Mouse (Mus musculus) G1E-ER4 (cell line): ENCODE data around the gene Fam192a. TPM values are rescaled to one million over a fixed set of nuclear protein-coding genes. Genes with fewer than 3 reads are reported as not detected.

ENCODE experiments used
- GATA1 ChIP-seq: IDR thresholded peaks from one replicate; pipeline ENCODE4 v1.8.0; 2012; ENCODE audit warnings: low read length, inconsistent platforms
- polyA plus RNA-seq: library from polyadenylated mRNA; stranded (reverse); fragments of >175 nt; gene quantifications from 2 replicates; pipeline ENCODE4 v1.2.3, GENCODE M21; 2012

The Fam192a gene
- polyA plus RNA-seq, 1 experiment, result 163 TPM

DNA sequence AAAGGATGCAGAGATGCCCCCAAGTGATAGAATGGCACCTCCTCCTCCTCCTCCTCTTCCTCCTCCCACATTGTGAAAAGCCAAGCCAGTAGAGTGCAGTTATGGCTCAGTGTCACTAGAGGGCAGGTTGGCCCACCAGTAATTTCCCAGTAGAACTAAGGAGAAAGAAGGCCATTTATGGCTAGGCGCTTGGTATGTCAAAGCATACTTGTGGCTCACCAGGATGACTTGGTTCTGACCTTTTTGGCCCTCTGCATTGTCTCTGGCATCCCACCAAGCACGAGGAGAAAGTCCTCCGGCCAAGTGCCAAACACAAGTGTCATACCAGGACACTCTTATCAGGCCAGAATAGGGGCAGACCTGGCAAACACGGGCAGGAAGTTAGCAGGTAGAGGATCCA, 73.6 kb downstream of the Fam192a start:
- TF ChIP-seq GATA1, result no peak

DNA sequence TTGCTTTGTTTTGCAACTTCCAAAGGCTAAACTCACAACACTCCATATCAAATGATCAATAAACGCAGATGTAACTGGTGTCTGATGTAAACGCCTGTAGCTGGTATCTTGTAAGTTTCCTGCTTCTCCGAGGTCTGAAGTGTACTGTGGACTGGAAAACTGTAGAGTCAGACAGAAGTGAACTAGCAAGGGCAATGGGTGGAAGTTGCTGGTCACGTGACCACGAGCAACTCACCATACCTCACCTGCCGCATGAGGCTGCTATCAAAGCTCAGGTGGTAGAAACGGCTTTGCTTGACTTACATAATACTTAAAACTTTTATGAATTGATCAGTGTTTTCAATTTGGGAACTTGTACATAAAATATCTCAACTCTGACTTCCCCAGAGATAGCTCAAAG, 74.6 kb downstream of the Fam192a start:
- no peak for TF ChIP-seq GATA1

DNA sequence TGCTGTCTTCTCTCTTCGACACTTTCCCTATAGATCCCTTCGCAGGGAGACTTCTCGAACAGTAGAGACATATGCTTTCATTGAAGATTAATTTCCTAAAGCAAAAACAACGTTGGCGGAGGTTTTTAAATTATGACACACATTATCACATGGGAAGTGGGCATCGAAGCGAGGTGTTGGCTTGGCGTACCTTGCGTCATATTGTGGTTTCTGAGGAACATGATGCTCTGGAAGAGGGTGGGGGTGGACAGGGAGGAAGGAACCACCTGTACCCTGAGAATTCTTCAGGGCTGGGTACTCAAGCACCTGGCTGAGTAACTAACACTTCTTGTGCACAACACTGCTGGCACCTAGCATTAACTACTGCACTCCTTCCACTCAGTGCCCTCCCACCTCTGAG, 77.2 kb downstream of the Fam192a start:
- TF ChIP-seq GATA1, result no peak

Other genes starting within 250 kb of the Fam192a start
- gene Herpud1, start 215.6 kb downstream of the Fam192a start, polyA plus RNA-seq, result 56.2 and 57.1 TPM in 2 replicates
- not detected in 2 replicates for gene Nlrc5, start 167.6 kb downstream of the Fam192a start, polyA plus RNA-seq
- gene Cpne2, start 69.0 kb downstream of the Fam192a start, polyA plus RNA-seq, result 0.03 and 0.08 TPM in 2 replicates
- 12.4 and 12.9 TPM in 2 replicates for gene Rspry1, start 60 bp downstream of the Fam192a start, polyA plus RNA-seq
- 91.2 and 237 TPM in 2 replicates for gene Arl2bp, start 64.6 kb upstream of the Fam192a start, polyA plus RNA-seq
- not detected in 2 replicates for gene Pllp, start 94.3 kb upstream of the Fam192a start, polyA plus RNA-seq
- gene Ccl22, start 143.6 kb upstream of the Fam192a start, polyA plus RNA-seq, result not detected in 2 replicates
- not detected in 2 replicates for gene Cx3cl1, start 170.0 kb upstream of the Fam192a start, polyA plus RNA-seq
- not detected in 2 replicates for gene Ccl17, start 208.5 kb upstream of the Fam192a start, polyA plus RNA-seq
- gene Coq9, start 236.3 kb upstream of the Fam192a start, polyA plus RNA-seq, result 129 and 234 TPM in 2 replicates
- gene Ciapin1, start 236.4 kb upstream of the Fam192a start, polyA plus RNA-seq, result 268 and 743 TPM in 2 replicates